Mouse (Mus musculus) lung, embryonic 16.5 days (tissue): ENCODE results near the gene Gm6401. TPM values are rescaled to one million over a fixed set of nuclear protein-coding genes. Genes with fewer than 3 reads are reported as not detected.
"Not testable (repeated sequence)": the region's sequence is repeated elsewhere in the genome, so short reads cannot be mapped to it uniquely, and the experiment has no call there.

Source experiments
- ATAC-seq: fragments of 200-750 bp; cut with Nextera tagmentation; 2 replicates; pipeline ENCODE4 v1.8.0; 2017; ENCODE audit warnings: low read depth, mild to moderate bottlenecking, moderate library complexity
- H3K27ac ChIP-seq: fragments of 300-500 bp; sonication (generic); 2 replicates; pipeline ENCODE4 v1.5.1; 2014; ENCODE audit warnings: mild to moderate bottlenecking, control low read depth, low read length
- H3K27me3 ChIP-seq: fragments of 300-500 bp; sonication (generic); 2 replicates; pipeline ENCODE4 v1.6.1; 2014; ENCODE audit warnings: low read depth, low read length, mixed read lengths; ENCODE audit not compliant: control insufficient read depth, insufficient read depth
- H3K36me3 ChIP-seq: fragments of 300-500 bp; sonication (generic); 2 replicates; pipeline ENCODE4 v1.6.1; 2014; ENCODE audit warnings: low read length; ENCODE audit not compliant: control insufficient read depth, insufficient read depth
- H3K4me1 ChIP-seq: fragments of 300-500 bp; sonication (generic); replicated peaks from 2 replicates; pipeline ENCODE4 v1.6.1; 2014; ENCODE audit warnings: low read length, mixed read lengths; ENCODE audit not compliant: control insufficient read depth, insufficient read depth
- H3K4me2 ChIP-seq: fragments of 300-500 bp; sonication (generic); 2 replicates; pipeline ENCODE4 v1.6.1; 2014; ENCODE audit warnings: low read depth, low read length, control low read depth
- H3K4me3 ChIP-seq: fragments of 300-500 bp; sonication (generic); 2 replicates; pipeline ENCODE4 v1.5.1; 2014; ENCODE audit warnings: mild to moderate bottlenecking, low read length, control low read depth
- H3K9ac ChIP-seq: fragments of 300-500 bp; sonication (generic); 2 replicates; pipeline ENCODE4 v1.6.1; 2014; ENCODE audit warnings: low read length, control low read depth
- H3K9me3 ChIP-seq: fragments of 300-500 bp; sonication (generic); 2 replicates; pipeline ENCODE4 v1.6.1; 2016; ENCODE audit warnings: low read length; ENCODE audit not compliant: control insufficient read depth
- WGBS: fragments of 180-500 bp; shearing (Covaris S2); extraction: QIAGEN DNeasy Blood & Tissue Kit; methylation state at CpG from one replicate; pipeline ENCODE4 v1.1.7; 2014; 5-methylcytosine and 5-hydroxymethylcytosine counted together
- polyA plus RNA-seq: library from polyadenylated mRNA; unstranded; fragments of >200 nt; fragmentation: Nextera tagmentation; extraction: Ambion mirVana; gene quantifications from 2 replicates; pipeline ENCODE4 v1.2.1, GENCODE M21; 2015

Gene Gm6401
- not detected in 2 replicates for polyA plus RNA-seq

DNA sequence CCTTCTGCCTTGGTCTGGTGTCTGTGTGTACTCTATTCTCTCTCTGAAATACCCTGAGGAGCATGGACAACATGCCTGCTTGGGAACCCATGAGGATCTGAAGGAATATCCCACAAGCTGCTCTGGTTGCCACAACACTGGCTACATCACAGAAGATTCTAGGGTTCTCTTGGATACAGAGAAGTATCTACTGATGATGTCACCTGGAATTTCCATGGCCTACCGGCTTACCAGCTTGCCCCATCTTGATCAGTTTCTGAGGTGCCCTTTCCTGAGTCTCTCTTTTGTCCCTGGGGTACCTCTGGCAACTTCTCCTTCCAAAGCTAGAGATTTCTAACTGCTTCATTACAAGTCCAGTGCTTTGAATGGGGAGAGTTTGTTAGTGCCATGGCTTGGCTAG is at the start of gene Gm6401:
Gm6401 (minus strand) TSS at position 101 of the 400 bp plus-strand sequence.
- not testable (repeated sequence) for H3K36me3 ChIP-seq, H3K4me2 ChIP-seq, H3K9me3 ChIP-seq, H3K27me3 ChIP-seq, H3K27ac ChIP-seq, H3K9ac ChIP-seq, H3K4me1 ChIP-seq, H3K4me3 ChIP-seq, ATAC-seq
- 85% methylated on average over 1 of the region's 1 CpGs for WGBS

DNA sequence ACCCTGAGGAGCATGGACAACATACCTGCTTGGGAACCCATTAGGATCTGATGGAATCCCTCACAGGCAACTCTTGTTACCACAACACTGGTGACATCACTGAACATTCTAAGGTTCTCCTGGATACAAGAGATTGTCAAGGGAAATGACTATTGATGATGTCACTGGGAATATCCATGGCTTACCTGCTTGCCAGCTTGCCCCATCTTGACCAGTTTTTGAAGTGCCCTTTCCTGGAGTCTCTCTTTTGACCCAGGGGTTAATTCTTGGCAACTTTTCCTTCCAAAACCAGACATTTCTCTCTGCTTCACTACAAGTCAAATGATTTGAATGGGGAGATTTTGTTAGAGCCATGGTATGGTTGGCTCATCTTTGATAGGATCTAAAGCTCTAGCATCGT is 15.5 kb upstream of the Gm6401 start, which contains the start of gene Gm3543:
Gm3543 (minus strand) TSS at position 101 of the 400 bp plus-strand sequence.
- not testable (repeated sequence) for H3K36me3 ChIP-seq, H3K4me2 ChIP-seq, H3K4me3 ChIP-seq, H3K27me3 ChIP-seq, H3K9me3 ChIP-seq, H3K4me1 ChIP-seq, H3K9ac ChIP-seq, ATAC-seq, H3K27ac ChIP-seq
- whole genome bisulfite sequencing = no CpG with 5 or more reads among the region's 1 CpGs

DNA sequence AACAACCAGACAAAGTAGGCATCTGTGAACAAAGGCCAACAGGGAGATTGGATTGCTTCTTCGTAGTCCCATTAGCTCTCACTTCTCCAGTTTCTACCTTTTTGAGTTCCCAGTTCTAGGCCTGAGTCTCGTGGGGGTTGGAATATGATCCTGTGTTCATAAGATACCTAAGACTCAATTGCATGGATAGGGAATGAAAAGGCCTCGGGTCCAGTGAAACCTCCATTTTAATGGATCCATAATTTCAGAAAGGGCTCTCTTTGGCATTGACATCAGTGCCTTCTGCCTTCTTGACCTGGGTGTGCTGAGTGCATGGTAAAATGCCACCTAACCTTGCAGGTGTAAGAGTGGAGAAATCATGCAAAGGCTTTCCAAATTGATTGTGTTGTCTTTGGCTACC is 869 bp upstream of the Gm6401 start:
- not testable (repeated sequence) for H3K27ac ChIP-seq

DNA sequence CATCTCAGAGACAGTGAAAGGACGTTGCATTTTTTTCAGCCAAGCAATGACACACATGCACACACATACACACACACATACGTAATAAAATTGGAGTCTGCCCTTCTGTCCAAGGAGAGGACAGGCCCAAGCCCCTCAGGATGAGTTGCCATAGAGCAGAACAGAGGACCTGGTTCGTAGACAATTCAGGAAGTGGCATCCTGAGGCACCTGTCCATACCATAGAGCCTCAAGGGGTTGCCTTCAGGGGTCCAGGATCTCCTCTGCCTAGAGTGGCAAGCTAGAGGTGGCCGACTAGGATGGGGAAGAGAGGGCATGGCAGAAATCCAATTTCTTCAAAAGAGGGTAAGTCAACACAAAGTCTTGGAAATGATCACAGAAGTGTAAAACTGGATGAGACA is 3.6 kb downstream of the Gm6401 start:
- H3K27me3 ChIP-seq, H3K4me1 ChIP-seq, H3K9ac ChIP-seq, H3K4me2 ChIP-seq, H3K9me3 ChIP-seq, H3K4me3 ChIP-seq, H3K36me3 ChIP-seq, ATAC-seq, H3K27ac ChIP-seq: not testable (repeated sequence)
- 58% methylated on average over 4 of the region's 4 CpGs for WGBS

More for the DNA sequence above, 869 bp upstream of the Gm6401 start:
- not testable (repeated sequence) for H3K27me3 ChIP-seq, H3K4me3 ChIP-seq, H3K4me1 ChIP-seq, ATAC-seq, H3K9me3 ChIP-seq, H3K4me2 ChIP-seq, H3K9ac ChIP-seq, H3K36me3 ChIP-seq
- 54% methylated on average over 3 of the region's 3 CpGs for WGBS

DNA sequence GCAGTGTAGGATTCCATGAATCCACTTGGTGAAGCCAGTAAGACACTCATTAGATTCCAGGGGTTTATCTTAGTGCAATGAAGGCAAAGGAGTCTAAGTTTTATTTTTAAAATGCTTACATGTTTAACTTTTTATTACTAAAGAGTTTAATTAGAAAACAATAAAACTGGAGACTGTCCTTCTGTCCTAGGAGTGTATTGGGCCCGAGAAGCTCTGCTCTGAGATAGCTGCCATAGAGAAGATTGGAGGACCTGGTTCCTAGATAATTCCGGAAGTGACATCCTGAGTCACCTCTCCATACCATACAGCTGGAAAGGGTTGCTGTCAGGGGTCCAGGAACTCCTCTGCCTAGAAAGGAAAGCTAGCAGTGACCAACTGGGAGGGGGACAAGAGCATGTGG is 24.0 kb downstream of the Gm6401 start, which contains the start of gene 1700024B05Rik:
1700024B05Rik (plus strand) TSS at position 301 of the 400 bp plus-strand sequence.
- H3K9me3 ChIP-seq, H3K27me3 ChIP-seq, H3K36me3 ChIP-seq, ATAC-seq, H3K9ac ChIP-seq, H3K4me2 ChIP-seq, H3K4me1 ChIP-seq, H3K27ac ChIP-seq, H3K4me3 ChIP-seq: not testable (repeated sequence)
- WGBS = 71% methylated on average over 1 of the region's 2 CpGs

DNA sequence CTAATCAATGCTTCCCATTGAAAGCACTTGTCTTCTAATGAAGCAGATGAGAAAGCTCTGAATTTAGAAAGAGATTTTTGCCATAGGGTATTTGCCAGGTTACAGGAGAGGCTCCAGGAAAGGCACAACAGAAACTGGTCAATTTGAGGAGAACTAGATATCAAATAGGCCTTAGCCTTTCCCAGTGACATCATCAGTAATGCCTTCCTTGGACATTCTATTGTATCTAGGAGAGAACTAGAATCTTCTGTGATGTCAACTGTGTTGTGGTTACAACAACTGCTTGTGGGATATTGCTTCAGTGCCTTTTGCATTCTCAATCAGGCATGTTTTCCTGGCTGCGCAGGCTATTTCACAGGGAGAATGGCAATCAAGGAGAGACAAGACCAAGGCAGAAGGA is 43.1 kb downstream of the Gm6401 start, which contains the start of gene 1700049E17Rik1:
1700049E17Rik1 (plus strand) TSS at position 301 of the 400 bp plus-strand sequence.
- not testable (repeated sequence) for H3K27ac ChIP-seq
- no CpG with 5 or more reads among the region's 1 CpGs for WGBS

More for the DNA sequence above, 43.1 kb downstream of the Gm6401 start, which contains the start of gene 1700049E17Rik1:
- not testable (repeated sequence) for H3K36me3 ChIP-seq, H3K4me1 ChIP-seq, H3K9me3 ChIP-seq, ATAC-seq, H3K4me2 ChIP-seq, H3K4me3 ChIP-seq, H3K27me3 ChIP-seq, H3K9ac ChIP-seq

Other genes starting within 250 kb of the Gm6401 start
- not detected in 2 replicates for gene Gm7929, start 217.3 kb downstream of the Gm6401 start, polyA plus RNA-seq
- not detected in 2 replicates for gene Gm47189, start 195.5 kb downstream of the Gm6401 start, polyA plus RNA-seq
- not detected in 2 replicates for gene Gm7980, start 60.6 kb downstream of the Gm6401 start, polyA plus RNA-seq
- gene 1700049E17Rik1, start 43.0 kb downstream of the Gm6401 start, polyA plus RNA-seq = not detected in 2 replicates
- not detected in 2 replicates for gene 1700024B05Rik, start 23.9 kb downstream of the Gm6401 start, polyA plus RNA-seq
- gene Gm3543, start 15.4 kb upstream of the Gm6401 start, polyA plus RNA-seq = not detected in 2 replicates
- not detected in 2 replicates for gene Gm7951, start 149.4 kb upstream of the Gm6401 start, polyA plus RNA-seq
- not detected in 2 replicates for gene Gm17027, start 194.7 kb upstream of the Gm6401 start, polyA plus RNA-seq
- gene Gm3573, start 222.9 kb upstream of the Gm6401 start, polyA plus RNA-seq = not detected in 2 replicates